Mouse (Mus musculus): ENCODE data around the gene Frmd4a. TPM values are rescaled to one million over a fixed set of nuclear protein-coding genes. Genes with fewer than 3 reads are reported as not detected.
"Not testable (repeated sequence)": the region's sequence is repeated elsewhere in the genome, so short reads cannot be mapped to it uniquely, and the experiment has no call there.

Gene Frmd4a
- polyA plus RNA-seq, 1 experiment from 2014 or later: 56.0 TPM

GRCm38 (mm10) chr2:4237686-4238085 lies 220.2 kb downstream of the Frmd4a start:
- Histone ChIP-seq H3K27me3 (ENCODE audit: control insufficient read depth, insufficient read depth, low read depth, low read length) (no peaks in the 10 kb centered on the region), H3K27ac (ENCODE audit: low read length) (no peak overlapping the region), H3K36me3 (ENCODE audit: control insufficient read depth, insufficient read depth, low read length) (no peaks in the 10 kb centered on the region), H3K4me2 (ENCODE audit: low read length) (no peak overlapping the region), H3K4me1 (ENCODE audit: control insufficient read depth, insufficient read depth, low read length) (peaks cover 8% of the 10 kb centered on the region), H3K9me3 (replicated peaks; ENCODE audit: control insufficient read depth, low read length, poor library complexity, severe bottlenecking) (no peaks in the 10 kb centered on the region), H3K4me3 (ENCODE audit: low read depth, low read length) (no peak overlapping the region), H3K9ac (ENCODE audit: low read depth, low read length) (no peak overlapping the region)
- ATAC-seq: no peak
- WGBS: 86% methylated on average over 5 of the region's 5 CpGs

GRCm38 (mm10) chr2:4249723-4250122 lies 232.2 kb downstream of the Frmd4a start:
- H3K36me3 ChIP-seq (ENCODE audit: control insufficient read depth, insufficient read depth, low read length): no peaks in the 10 kb centered on the region
- H3K27me3 ChIP-seq (ENCODE audit: control insufficient read depth, insufficient read depth, low read depth, low read length): no peaks in the 10 kb centered on the region
- no peak overlapping the region for H3K4me3 ChIP-seq (ENCODE audit: low read depth, low read length)
- no peak overlapping the region for H3K4me2 ChIP-seq (ENCODE audit: low read length)
- H3K4me1 ChIP-seq (ENCODE audit: control insufficient read depth, insufficient read depth, low read length): peaks cover 15% of the 10 kb centered on the region
- H3K9ac ChIP-seq (ENCODE audit: low read depth, low read length): no peak overlapping the region
- H3K9me3 ChIP-seq (replicated peaks; ENCODE audit: control insufficient read depth, low read length, poor library complexity, severe bottlenecking): no peaks in the 10 kb centered on the region
- WGBS: 30% methylated on average over 6 of the region's 6 CpGs
- ATAC-seq: no peak
- no peak overlapping the region for H3K27ac ChIP-seq (ENCODE audit: low read length)

- ATAC-seq: peak; percentile 28
- no peaks in the 10 kb centered on the region for H3K27me3 ChIP-seq (ENCODE audit: control insufficient read depth, insufficient read depth, low read depth, low read length)
- H3K27ac ChIP-seq (ENCODE audit: low read length): peak overlapping the region; percentile 69
Measured at GRCm38 (mm10) chr2:4252541-4253291, 235.2 kb downstream of the Frmd4a start.

GRCm38 (mm10) chr2:4253348-4253747 lies 235.8 kb downstream of the Frmd4a start:
- peaks cover 15% of the 10 kb centered on the region for H3K4me1 ChIP-seq (ENCODE audit: control insufficient read depth, insufficient read depth, low read length)
- peak overlapping the region; percentile 69 for H3K27ac ChIP-seq (ENCODE audit: low read length)
- peak; percentile 69 for ATAC-seq
- H3K36me3 ChIP-seq (ENCODE audit: control insufficient read depth, insufficient read depth, low read length): no peaks in the 10 kb centered on the region
- H3K4me2 ChIP-seq (ENCODE audit: low read length): 0 out of 2 replicates have a peak overlapping the region, but pooled peaks have one; percentile 5
- no peak overlapping the region for H3K4me3 ChIP-seq (ENCODE audit: low read depth, low read length)
- WGBS: 15% methylated on average over 4 of the region's 4 CpGs
- H3K27me3 ChIP-seq (ENCODE audit: control insufficient read depth, insufficient read depth, low read depth, low read length): no peaks in the 10 kb centered on the region
- no peak overlapping the region for H3K9ac ChIP-seq (ENCODE audit: low read depth, low read length)
- H3K9me3 ChIP-seq (replicated peaks; ENCODE audit: control insufficient read depth, low read length, poor library complexity, severe bottlenecking): no peaks in the 10 kb centered on the region

More at GRCm38 (mm10) chr2:4252541-4253291, 235.2 kb downstream of the Frmd4a start:
- Histone ChIP-seq H3K4me2 (ENCODE audit: low read length) (0 out of 2 replicates have a peak overlapping the region, but pooled peaks have one; percentile 5), H3K4me1 (ENCODE audit: control insufficient read depth, insufficient read depth, low read length) (peaks cover 15% of the 10 kb centered on the region), H3K9me3 (replicated peaks; ENCODE audit: control insufficient read depth, low read length, poor library complexity, severe bottlenecking) (no peaks in the 10 kb centered on the region), H3K36me3 (ENCODE audit: control insufficient read depth, insufficient read depth, low read length) (no peaks in the 10 kb centered on the region), H3K9ac (ENCODE audit: low read depth, low read length) (no peak overlapping the region), H3K4me3 (ENCODE audit: low read depth, low read length) (no peak overlapping the region)
- 38% methylated on average over 9 of the region's 9 CpGs for WGBS

GRCm38 (mm10) chr2:4254083-4254482 lies 236.6 kb downstream of the Frmd4a start:
- 85% methylated on average over 5 of the region's 5 CpGs for WGBS
- H3K9ac ChIP-seq (ENCODE audit: low read depth, low read length): no peak overlapping the region
- H3K27me3 ChIP-seq (ENCODE audit: control insufficient read depth, insufficient read depth, low read depth, low read length): no peaks in the 10 kb centered on the region
- no peaks in the 10 kb centered on the region for H3K36me3 ChIP-seq (ENCODE audit: control insufficient read depth, insufficient read depth, low read length)
- H3K9me3 ChIP-seq (replicated peaks; ENCODE audit: control insufficient read depth, low read length, poor library complexity, severe bottlenecking): no peaks in the 10 kb centered on the region
- H3K4me1 ChIP-seq (ENCODE audit: control insufficient read depth, insufficient read depth, low read length): peaks cover 15% of the 10 kb centered on the region
- no peak overlapping the region for H3K27ac ChIP-seq (ENCODE audit: low read length)
- ATAC-seq: no peak
- no peak overlapping the region for H3K4me3 ChIP-seq (ENCODE audit: low read depth, low read length)
- no peak overlapping the region for H3K4me2 ChIP-seq (ENCODE audit: low read length)

- Histone ChIP-seq H3K4me3 (ENCODE audit: low read depth, low read length) (no peak overlapping the region), H3K36me3 (ENCODE audit: control insufficient read depth, insufficient read depth, low read length) (no peaks in the 10 kb centered on the region), H3K27me3 (ENCODE audit: control insufficient read depth, insufficient read depth, low read depth, low read length) (no peaks in the 10 kb centered on the region), H3K4me2 (ENCODE audit: low read length) (no peak overlapping the region), H3K27ac (ENCODE audit: low read length) (no peak overlapping the region), H3K9ac (ENCODE audit: low read depth, low read length) (no peak overlapping the region), H3K9me3 (replicated peaks; ENCODE audit: control insufficient read depth, low read length, poor library complexity, severe bottlenecking) (no peaks in the 10 kb centered on the region), H3K4me1 (ENCODE audit: control insufficient read depth, insufficient read depth, low read length) (peaks cover 19% of the 10 kb centered on the region)
- 74% methylated on average over 2 of the region's 2 CpGs for WGBS
- no peak for ATAC-seq
Measured at GRCm38 (mm10) chr2:4256242-4256641, 238.7 kb downstream of the Frmd4a start.

GRCm38 (mm10) chr2:4257604-4258003 lies 240.1 kb downstream of the Frmd4a start:
- H3K27me3 ChIP-seq (ENCODE audit: control insufficient read depth, insufficient read depth, low read depth, low read length): no peaks in the 10 kb centered on the region
- H3K9ac ChIP-seq (ENCODE audit: low read depth, low read length): no peak overlapping the region
- ATAC-seq: no peak
- no peaks in the 10 kb centered on the region for H3K36me3 ChIP-seq (ENCODE audit: control insufficient read depth, insufficient read depth, low read length)
- H3K27ac ChIP-seq (ENCODE audit: low read length): no peak overlapping the region
- H3K9me3 ChIP-seq (replicated peaks; ENCODE audit: control insufficient read depth, low read length, poor library complexity, severe bottlenecking): no peaks in the 10 kb centered on the region
- no peak overlapping the region for H3K4me2 ChIP-seq (ENCODE audit: low read length)
- 88% methylated on average over 1 of the region's 1 CpGs for WGBS
- H3K4me1 ChIP-seq (ENCODE audit: control insufficient read depth, insufficient read depth, low read length): peaks cover 15% of the 10 kb centered on the region
- H3K4me3 ChIP-seq (ENCODE audit: low read depth, low read length): no peak overlapping the region

GRCm38 (mm10) chr2:4258803-4259202 lies 241.3 kb downstream of the Frmd4a start:
- not testable (repeated sequence) for H3K9me3 ChIP-seq (replicated peaks; ENCODE audit: control insufficient read depth, low read length, poor library complexity, severe bottlenecking); H3K9ac ChIP-seq (ENCODE audit: low read depth, low read length); H3K27me3 ChIP-seq (ENCODE audit: control insufficient read depth, insufficient read depth, low read depth, low read length); H3K4me1 ChIP-seq (ENCODE audit: control insufficient read depth, insufficient read depth, low read length); H3K27ac ChIP-seq (ENCODE audit: low read length); H3K4me2 ChIP-seq (ENCODE audit: low read length); H3K36me3 ChIP-seq (ENCODE audit: control insufficient read depth, insufficient read depth, low read length); H3K4me3 ChIP-seq (ENCODE audit: low read depth, low read length); ATAC-seq
- 95% methylated on average over 12 of the region's 12 CpGs for WGBS

GRCm38 (mm10) chr2:4260324-4261058 lies 243.0 kb downstream of the Frmd4a start:
- H3K36me3 ChIP-seq (ENCODE audit: control insufficient read depth, insufficient read depth, low read length): no peaks in the 10 kb centered on the region
- peaks cover 6% of the 10 kb centered on the region for H3K4me1 ChIP-seq (ENCODE audit: control insufficient read depth, insufficient read depth, low read length)
- H3K27ac ChIP-seq (ENCODE audit: low read length): no peak overlapping the region
- H3K9ac ChIP-seq (ENCODE audit: low read depth, low read length): no peak overlapping the region
- no peak overlapping the region for H3K4me2 ChIP-seq (ENCODE audit: low read length)
- no peak overlapping the region for H3K4me3 ChIP-seq (ENCODE audit: low read depth, low read length)
- 13% methylated on average over 10 of the region's 10 CpGs for WGBS
- no peaks in the 10 kb centered on the region for H3K9me3 ChIP-seq (replicated peaks; ENCODE audit: control insufficient read depth, low read length, poor library complexity, severe bottlenecking)
- ATAC-seq: peak; percentile 33; the same call in 1 of the 2 replicates
- H3K27me3 ChIP-seq (ENCODE audit: control insufficient read depth, insufficient read depth, low read depth, low read length): no peaks in the 10 kb centered on the region

All from midbrain, embryonic 16.5 days (tissue).